Mouse (Mus musculus): ENCODE measurements around the gene Cd24a.

- TF ChIP-seq POLR2A (IDR thresholded peaks at IDR 0.05; ENCODE audit: low read depth, low read length) (no peak), CTCF (IDR thresholded peaks at IDR 0.05; ENCODE audit: borderline replicate concordance, insufficient read depth, low read length) (no peak)
These were observed 28.7 kb upstream of the Cd24a start for GRCm38 (mm10) chr10:43549411-43549810.
